Mouse (Mus musculus): ENCODE measurements around the gene Cyb561a3.

DNA sequence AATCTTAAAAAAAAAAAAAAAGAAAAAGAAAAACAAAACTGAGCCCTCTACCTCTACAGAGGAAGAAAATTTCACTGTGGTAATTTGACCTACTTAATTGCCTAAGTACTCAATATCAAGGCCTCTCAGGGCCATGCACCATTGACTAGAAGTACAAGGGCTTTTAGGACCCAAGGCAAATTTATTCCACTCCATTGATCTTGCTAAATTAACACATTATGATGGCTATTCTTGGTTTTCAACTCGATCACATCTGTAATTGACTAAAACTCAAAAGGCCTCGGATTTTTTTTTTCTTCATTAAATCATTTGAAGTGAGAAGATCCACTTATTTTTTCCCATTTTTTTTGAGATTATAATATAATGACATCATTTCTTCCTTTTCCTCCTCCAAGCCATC lies 19.5 kb upstream of the Cyb561a3 start:
- no peak for TF ChIP-seq CTCF (IDR thresholded peaks at IDR 0.05; ENCODE audit: insufficient read depth, low read length)
- TF ChIP-seq POLR2A (IDR thresholded peaks at IDR 0.05; ENCODE audit: borderline replicate concordance, extremely low read depth, low read depth, low read length): no peak

All from lung, adult 2 months (tissue).